Mouse (Mus musculus) 3134 (cell line): ENCODE data around the gene Tmem213.

Experiments
- DNase-seq: peaks from one replicate; pipeline ENCODE4 v3.0.0-alpha.2; 2011; ENCODE audit warnings: low spot score; ENCODE audit not compliant: insufficient read length; ENCODE audit errors: extremely low read depth

The Tmem213 gene

GRCm38 (mm10) chr6:38116107-38116770 is 7.2 kb downstream of the Tmem213 start:
- DNase-seq, result peak; percentile 27

- no peak for DNase-seq
These were observed 9.3 kb downstream of the Tmem213 start for GRCm38 (mm10) chr6:38118341-38118740.

GRCm38 (mm10) chr6:38120681-38121371 is 11.8 kb downstream of the Tmem213 start:
- no peak for DNase-seq

GRCm38 (mm10) chr6:38121843-38122242 is 12.8 kb downstream of the Tmem213 start:
- no peak for DNase-seq

- no peak for DNase-seq
These were observed 13.7 kb downstream of the Tmem213 start for GRCm38 (mm10) chr6:38122791-38123190.

GRCm38 (mm10) chr6:38123471-38124206 is 14.6 kb downstream of the Tmem213 start:
- no peak for DNase-seq

GRCm38 (mm10) chr6:38124207-38124835 is 15.3 kb downstream of the Tmem213 start, which contains the start of gene Atp6v0a4:
Atp6v0a4 (minus strand) TSS chr6:38124586.
- DNase-seq, result no peak

- no peak for DNase-seq
These were observed 15.8 kb downstream of the Tmem213 start for GRCm38 (mm10) chr6:38124882-38125281.

- DNase-seq, result no peak
These were observed 16.4 kb downstream of the Tmem213 start for GRCm38 (mm10) chr6:38125462-38125861.

- no peak for DNase-seq
These were observed 19.1 kb downstream of the Tmem213 start for GRCm38 (mm10) chr6:38128115-38128514.

GRCm38 (mm10) chr6:38129883-38130282 is 20.8 kb downstream of the Tmem213 start:
- DNase-seq, result no peak

- peak; percentile 52 for DNase-seq
These were observed 22.8 kb downstream of the Tmem213 start for GRCm38 (mm10) chr6:38131801-38132231.

- peak; percentile 67 for DNase-seq
These were observed 25.9 kb downstream of the Tmem213 start for GRCm38 (mm10) chr6:38134806-38135559.

GRCm38 (mm10) chr6:38139086-38139485 is 30.0 kb downstream of the Tmem213 start:
- DNase-seq, result no peak

- DNase-seq, result no peak
These were observed 31.3 kb downstream of the Tmem213 start for GRCm38 (mm10) chr6:38140402-38140801.

GRCm38 (mm10) chr6:38144161-38144998 is 35.3 kb downstream of the Tmem213 start:
- DNase-seq, result peak; percentile 88

- DNase-seq, result no peak
These were observed 36.5 kb downstream of the Tmem213 start for GRCm38 (mm10) chr6:38145463-38146065.

GRCm38 (mm10) chr6:38147301-38147700 is 38.2 kb downstream of the Tmem213 start:
- no peak for DNase-seq

- DNase-seq, result no peak
These were observed 39.6 kb downstream of the Tmem213 start for GRCm38 (mm10) chr6:38148626-38149025.
